Mouse (Mus musculus) erythroblast, embryonic 14.5 days (primary cell): Measurements from ENCODE around the gene Arhgap31.

Experiments
- GATA1 ChIP-seq: IDR thresholded peaks from 2 replicates; pipeline ENCODE4 v1.6.1; 2012; ENCODE audit warnings: low read length, inconsistent platforms, mixed read lengths
- TAL1 ChIP-seq: IDR thresholded peaks from 3 replicates; pipeline ENCODE4 v1.6.1; 2012; ENCODE audit warnings: low read length, inconsistent platforms, mixed read lengths

- TF ChIP-seq TAL1 (no peak), GATA1 (no peak)
Measured at GRCm38 (mm10) chr16:38708962-38709520, 4.0 kb downstream of the Arhgap31 start.
